ENCODE assay signal across 8 mouse cellular contexts in genomic region chr17:33982136-33982535, GRCm38 (mm10). TPM values are rescaled to one million over a fixed set of nuclear protein-coding genes. Genes with fewer than 3 reads are reported as not detected.
DNase-seq lines count a peak whose midpoint lies in the region; ATAC-seq and TF ChIP-seq lines count a peak whose summit lies in the region.
"Not testable (repeated sequence)": the region's sequence is repeated elsewhere in the genome, so short reads cannot be mapped to it uniquely, and the experiment has no call there.

No protein-coding gene starts in this region.

- 8% methylated on average over 8 of the region's 8 CpGs for WGBS in hindbrain, embryonic 16.5 days

- intact Hi-C loops in left cerebral cortex, postnatal 14 days (cut with DNase I), result not testable (repeated sequence)

- peak overlapping the region; percentile 53 for H3K4me3 ChIP-seq in hindbrain, embryonic 16.5 days (ENCODE audit: low read length)

- H3K27me3 ChIP-seq in Patski, result peaks cover 25% of the 10 kb centered on the region
- H3K27me3 ChIP-seq in hindbrain, embryonic 16.5 days (replicated peaks; ENCODE audit: control insufficient read depth, insufficient read depth, low read length), result peaks cover 24% of the 10 kb centered on the region

- H3K4me1 ChIP-seq in hindbrain, embryonic 16.5 days (ENCODE audit: control insufficient read depth, insufficient read depth, low read depth, low read length), result not testable (repeated sequence)

- H3K9me3 ChIP-seq in hindbrain, embryonic 16.5 days (ENCODE audit: control insufficient read depth, low read length), result not testable (repeated sequence)

- TF ChIP-seq CTCF in Patski (IDR thresholded peaks at IDR 0.05), result peak; percentile 79

- not testable (repeated sequence) for H3K36me3 ChIP-seq in hindbrain, embryonic 16.5 days (ENCODE audit: control insufficient read depth, insufficient read depth, low read length)

- CTCF ChIA-PET in Patski (lab: Charles Lee), result interaction anchor here (0.9 to 6.2 kb wide), 5 partner anchors 10 to 23 kb away, joined by 3 to 37 read pairs (median 15); no protein-coding TSS in a partner anchor

- H3K27ac ChIP-seq in hindbrain, embryonic 16.5 days (ENCODE audit: low read depth, low read length), result not testable (repeated sequence)

- POLR2A ChIA-PET in Patski (lab: Charles Lee), result not testable (repeated sequence)

- H3K9ac ChIP-seq in hindbrain, embryonic 16.5 days (ENCODE audit: low read depth, low read length), result not testable (repeated sequence)

- in situ Hi-C loops in Patski (cut with MboI; ENCODE audit: low pct_unique_long_range_greater_than_20kb), result not testable (repeated sequence)

- ATAC-seq in Patski; hindbrain, embryonic 16.5 days: not testable (repeated sequence)

- DNase-seq in Patski (ENCODE audit: low read depth, low spot score), result not testable (repeated sequence)
- DNase-seq in cerebellum, postnatal 14 days, result peak; percentile 79 to 88
- peak; percentile 61 for DNase-seq in gastrocnemius, adult 18-20 months (ENCODE audit: low spot score)
- peak; percentile 37 to 58 for DNase-seq in left cerebral cortex, postnatal 14 days (ENCODE audit: low spot score in 2 of 2)
- peak; percentile 76 for DNase-seq in lung, postnatal 14 days
- DNase-seq in retina, postnatal 1 day, result peak; percentile 76
- DNase-seq in thymus, postnatal 14 days, result peak; percentile 83

- peak overlapping the region; percentile 59 for H3K4me2 ChIP-seq in hindbrain, embryonic 16.5 days (ENCODE audit: low read length)

RNA-seq across cellular contexts. Expression of gene H2-K1, which starts 18.0 kb away (rescaled TPM):
- polyA plus RNA-seq in Patski (2021), result 79.5 TPM
- 10 to 100 TPM; 47.2 to 57.7 TPM for total RNA-seq in gastrocnemius, adult 18-20 months (2021)
- 16.6 and 18.8 TPM in 2 replicates for polyA plus RNA-seq in hindbrain, embryonic 16.5 days (2015; fragmentation: Nextera tagmentation; extraction: Ambion mirVana)
- 10 to 100 TPM; 10.3 to 13.6 TPM for total RNA-seq in left cerebral cortex, postnatal 14 days (2021)

RNA-seq across cellular contexts. Expression of gene Rps18, which starts 26.3 kb away (rescaled TPM):
- polyA plus RNA-seq in Patski (2021), result 1,854 TPM
- total RNA-seq in gastrocnemius, adult 18-20 months (2021), result 100 to 1,000 TPM; 367 to 381 TPM
- 695 and 697 TPM in 2 replicates for polyA plus RNA-seq in hindbrain, embryonic 16.5 days (2015; fragmentation: Nextera tagmentation; extraction: Ambion mirVana)
- 100 to 1,000 TPM; 325 to 332 TPM for total RNA-seq in left cerebral cortex, postnatal 14 days (2021)

RNA-seq across cellular contexts. Expression of gene Vps52, which starts 26.5 kb away (rescaled TPM):
- 56.9 TPM for polyA plus RNA-seq in Patski (2021)
- 10 to 100 TPM; 29.6 to 33.5 TPM for total RNA-seq in gastrocnemius, adult 18-20 months (2021)
- 75.4 and 80.7 TPM in 2 replicates for polyA plus RNA-seq in hindbrain, embryonic 16.5 days (2015; fragmentation: Nextera tagmentation; extraction: Ambion mirVana)
- total RNA-seq in left cerebral cortex, postnatal 14 days (2021), result 10 to 100 TPM; 80.3 to 83.6 TPM

RNA-seq across cellular contexts. Expression of gene B3galt4, which starts 30.8 kb away (rescaled TPM):
- polyA plus RNA-seq in Patski (2021), result 2.8 TPM
- total RNA-seq in gastrocnemius, adult 18-20 months (2021), result 1 to 10 TPM; 1.5 to 1.7 TPM
- polyA plus RNA-seq in hindbrain, embryonic 16.5 days (2015; fragmentation: Nextera tagmentation; extraction: Ambion mirVana), result 13.3 and 16.1 TPM in 2 replicates
- total RNA-seq in left cerebral cortex, postnatal 14 days (2021), result 1 to 10 TPM; 5.6 to 8.1 TPM

RNA-seq across cellular contexts. Expression of gene Wdr46, which starts 41.7 kb away (rescaled TPM):
- 35.8 TPM for polyA plus RNA-seq in Patski (2021)
- 1 to 10 TPM; 8.7 to 8.8 TPM for total RNA-seq in gastrocnemius, adult 18-20 months (2021)
- 20.7 and 23.5 TPM in 2 replicates for polyA plus RNA-seq in hindbrain, embryonic 16.5 days (2015; fragmentation: Nextera tagmentation; extraction: Ambion mirVana)
- total RNA-seq in left cerebral cortex, postnatal 14 days (2021), result 10 to 100 TPM; 14.1 to 17.2 TPM
